Comparison of ENCODE assay signal across 9 mouse cellular contexts in genomic region chr14:52010446-52011111, GRCm38 (mm10). TPM values are rescaled to one million over a fixed set of nuclear protein-coding genes. Genes with fewer than 3 reads are reported as not detected.
DNase-seq lines count a peak whose midpoint lies in the region; ATAC-seq and TF ChIP-seq lines count a peak whose summit lies in the region.
"Had no signal": no experiment of that assay in that cellular context is flagged by ENCODE, and none has a peak within 500 bp of the region (broad histone marks: within the 10 kb centered on the region; RNA-seq: fewer than 3 reads in every experiment).

No protein-coding gene starts in this region.

- peak overlapping the region; percentile 42; the same call in 1 of the 2 replicates for H3K27ac ChIP-seq in lung, embryonic 14.5 days (ENCODE audit: low read depth)
- no peak overlapping the region for H3K27ac ChIP-seq in heart, postnatal 0 days (ENCODE audit: low read depth)

- 6% methylated on average over 9 of the region's 9 CpGs for WGBS in lung, embryonic 14.5 days
- WGBS in heart, postnatal 0 days = 10% methylated on average over 9 of the region's 9 CpGs

- TF ChIP-seq EP300 in heart, postnatal 0 days (IDR thresholded peaks at IDR 0.05; ENCODE audit: low read depth) = no peak

- no peaks in the 10 kb centered on the region for H3K27me3 ChIP-seq in lung, embryonic 14.5 days (ENCODE audit: insufficient read depth, low read length)
- H3K27me3 ChIP-seq in heart, postnatal 0 days (ENCODE audit: control insufficient read depth, insufficient read depth, low read length) = no peaks in the 10 kb centered on the region

- ATAC-seq in lung, embryonic 14.5 days (ENCODE audit: insufficient read depth) = 0 out of 2 replicates have a peak, but pooled peaks have one; percentile 5
- ATAC-seq in heart, postnatal 0 days (ENCODE audit: insufficient read depth, low read depth) = no peak

- TF ChIP-seq CTCF in lung, embryonic 14.5 days (IDR thresholded peaks at IDR 0.05; ENCODE audit: low read depth) = no peak
- TF ChIP-seq CTCF in heart, postnatal 0 days (IDR thresholded peaks at IDR 0.05; ENCODE audit: low read depth) = no peak

- H3K4me1 ChIP-seq in lung, embryonic 14.5 days (ENCODE audit: insufficient read depth) = peaks cover 16% of the 10 kb centered on the region
- H3K4me1 ChIP-seq in heart, postnatal 0 days (ENCODE audit: control insufficient read depth, insufficient read depth) = peaks cover 27% of the 10 kb centered on the region

- peaks cover 35% of the 10 kb centered on the region for H3K36me3 ChIP-seq in lung, embryonic 14.5 days (ENCODE audit: insufficient read depth)
- peaks cover 34% of the 10 kb centered on the region for H3K36me3 ChIP-seq in heart, postnatal 0 days (replicated peaks; ENCODE audit: control insufficient read depth, insufficient read depth, low read length)

- no peaks in the 10 kb centered on the region for H3K9me3 ChIP-seq in lung, embryonic 14.5 days (ENCODE audit: low read depth, low read length)
- H3K9me3 ChIP-seq in heart, postnatal 0 days (replicated peaks; ENCODE audit: control insufficient read depth, low read length) = no peaks in the 10 kb centered on the region

- H3K9ac ChIP-seq in lung, embryonic 14.5 days = peak overlapping the region; percentile 23
- 0 out of 2 replicates have a peak overlapping the region, but pooled peaks have one; percentile 21 for H3K9ac ChIP-seq in heart, postnatal 0 days (replicated peaks; ENCODE audit: low read depth, low read length)

- peak overlapping the region; percentile 52 for H3K4me2 ChIP-seq in lung, embryonic 14.5 days
- H3K4me2 ChIP-seq in heart, postnatal 0 days (ENCODE audit: low read depth, low read length) = peak overlapping the region; percentile 20

- peak overlapping the region; percentile 2; the same call in 1 of the 2 replicates for H3K4me3 ChIP-seq in lung, embryonic 14.5 days (ENCODE audit: low read depth, low read length)
- H3K4me3 ChIP-seq in heart, postnatal 0 days (ENCODE audit: low read depth, low read length) = no peak overlapping the region

- peak; percentile 58 for DNase-seq in lung, embryonic 14.5 days
- no peak for DNase-seq in lung, postnatal 25 days (ENCODE audit: low spot score)
- peak; percentile 95 for DNase-seq in cerebellum, postnatal 10 days
- DNase-seq in heart, postnatal 0 days (ENCODE audit: low spot score) = peak; percentile 31
- DNase-seq in kidney, postnatal 4 days = peak; percentile 78 to 86
- peak; percentile 71 for DNase-seq in right cerebral cortex, postnatal 4 days
- no peak for DNase-seq in gastrocnemius, postnatal 36 days
- no peak for DNase-seq in gastrocnemius, postnatal 14 days

- intact Hi-C loops in gastrocnemius, postnatal 36 days (cut with DNase I) = no loop called here
- intact Hi-C loops in gastrocnemius, postnatal 14 days (cut with DNase I; ENCODE audit: low total_unique reads) = no loop called here

RNA-seq across cellular contexts. Expression of gene Tmem253, which starts 4.9 kb away (rescaled TPM):
- polyA plus RNA-seq in lung, embryonic 14.5 days (2014; fragmentation: Nextera tagmentation; extraction: Ambion mirVana) = 0.35 and 0.74 TPM in 2 replicates
- 0.57 TPM in 1 of 2 replicates, not detected in the other for total RNA-seq in heart, postnatal 0 days (2014; rRNA removed; ENCODE audit: low replicate concordance)
- 0.18 and 1.0 TPM in 2 replicates for polyA plus RNA-seq in heart, postnatal 0 days (2015; fragmentation: Nextera tagmentation; extraction: Ambion mirVana)
- total RNA-seq in gastrocnemius, postnatal 36 days (2021) = 1 to 10 TPM; 1.3 to 1.5 TPM
- under 1 TPM; 0.55 to 0.62 TPM for total RNA-seq in gastrocnemius, postnatal 14 days (2021)

RNA-seq across cellular contexts. Expression of gene Zfp219, which starts 10.0 kb away (rescaled TPM):
- 25.8 and 28.3 TPM in 2 replicates for polyA plus RNA-seq in lung, embryonic 14.5 days (2014; fragmentation: Nextera tagmentation; extraction: Ambion mirVana)
- total RNA-seq in heart, postnatal 0 days (2014; rRNA removed; ENCODE audit: low replicate concordance) = 41.2 and 51.6 TPM in 2 replicates
- polyA plus RNA-seq in heart, postnatal 0 days (2015; fragmentation: Nextera tagmentation; extraction: Ambion mirVana) = 12.7 and 13.9 TPM in 2 replicates
- total RNA-seq in gastrocnemius, postnatal 36 days (2021) = 10 to 100 TPM in 1 of 2 experiments, 1 to 10 TPM in 1; 9.7 to 12.4 TPM
- total RNA-seq in gastrocnemius, postnatal 14 days (2021) = 10 to 100 TPM; 13.3 to 13.4 TPM

RNA-seq across cellular contexts. Expression of gene Arhgef40, which starts 26.1 kb away (rescaled TPM):
- polyA plus RNA-seq in lung, embryonic 14.5 days (2014; fragmentation: Nextera tagmentation; extraction: Ambion mirVana) = 96.8 and 108 TPM in 2 replicates
- 35.4 and 36.4 TPM in 2 replicates for total RNA-seq in heart, postnatal 0 days (2014; rRNA removed; ENCODE audit: low replicate concordance)
- 26.9 and 27.6 TPM in 2 replicates for polyA plus RNA-seq in heart, postnatal 0 days (2015; fragmentation: Nextera tagmentation; extraction: Ambion mirVana)
- 10 to 100 TPM; 13.9 to 18.5 TPM for total RNA-seq in gastrocnemius, postnatal 36 days (2021)
- total RNA-seq in gastrocnemius, postnatal 14 days (2021) = 10 to 100 TPM; 24.2 to 32.0 TPM

RNA-seq across cellular contexts. Expression of gene Olfr221, which starts 31.7 kb away (rescaled TPM):
- polyA plus RNA-seq in lung, embryonic 14.5 days (2014; fragmentation: Nextera tagmentation; extraction: Ambion mirVana) = not detected in 2 replicates
- not detected in 2 replicates for total RNA-seq in heart, postnatal 0 days (2014; rRNA removed; ENCODE audit: low replicate concordance)
- polyA plus RNA-seq in heart, postnatal 0 days (2015; fragmentation: Nextera tagmentation; extraction: Ambion mirVana) = not detected in 2 replicates
- total RNA-seq in gastrocnemius, postnatal 36 days (2021) = not detected
- total RNA-seq in gastrocnemius, postnatal 14 days (2021) = not detected
- total RNA-seq: layer of hippocampus, postnatal 25 days had no signal

Comparison
In these comparisons a context has a peak if more than half of its experiments do, and no peak if none do; other contexts are left out.
1. DNase-seq: peak in lung, embryonic 14.5 days (single experiment), cerebellum, postnatal 10 days (2 of 2), heart, postnatal 0 days (single experiment), kidney, postnatal 4 days (2 of 2) and right cerebral cortex, postnatal 4 days (single experiment); none in lung, postnatal 25 days (single experiment), gastrocnemius, postnatal 36 days (0 of 2) and gastrocnemius, postnatal 14 days (single experiment).